Mouse (Mus musculus): Measurements from ENCODE around the gene Tmem164. TPM values are rescaled to one million over a fixed set of nuclear protein-coding genes. Genes with fewer than 3 reads are reported as not detected.

The Tmem164 gene
- polyA plus RNA-seq, 1 experiment from 2014 or later = 20.8 TPM

DNA sequence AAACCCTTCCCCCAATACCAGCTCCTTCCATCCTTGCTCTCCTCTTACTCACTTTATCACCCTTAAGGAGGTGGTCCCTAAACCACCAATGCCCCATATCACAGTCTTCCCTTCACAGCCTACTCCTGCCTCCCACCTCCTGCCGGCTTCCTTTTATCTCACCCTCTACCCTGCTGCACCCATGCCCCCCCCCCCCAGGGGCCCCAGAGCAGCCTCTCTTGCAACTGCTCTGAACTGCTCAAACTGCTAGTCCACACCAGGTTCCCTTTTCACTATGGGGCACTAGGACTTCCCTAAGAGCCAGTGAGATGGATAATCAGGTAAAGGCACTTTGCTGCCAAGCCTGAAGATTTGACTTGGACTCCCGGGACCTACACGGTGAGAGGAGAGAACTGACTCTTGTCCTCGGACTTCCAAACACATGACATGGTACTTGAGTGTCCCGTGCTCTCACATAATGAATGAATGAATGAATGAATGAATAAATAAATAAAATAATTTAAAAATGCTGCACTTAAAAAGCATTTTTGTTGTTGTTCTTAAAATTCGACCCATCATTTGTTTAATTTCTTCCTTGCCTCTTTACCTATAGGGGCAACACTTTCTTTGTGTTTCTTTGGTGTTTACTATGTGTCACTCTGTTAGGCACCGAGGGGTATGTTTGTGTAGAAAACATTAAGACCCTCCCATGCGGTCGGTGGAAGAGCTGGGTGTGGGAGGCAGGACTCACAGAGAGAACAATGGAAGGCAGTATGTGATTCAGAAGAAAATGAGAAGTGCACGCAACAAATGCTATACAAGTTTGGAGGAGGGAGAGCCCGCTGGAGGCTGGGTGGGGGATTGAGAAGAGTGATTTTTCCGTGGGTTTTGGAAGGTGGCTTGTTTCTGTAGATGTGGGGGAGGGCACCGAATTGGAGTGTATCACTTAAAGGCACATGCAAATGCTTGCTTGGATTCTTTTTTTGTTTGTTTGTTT lies 2.4 kb upstream of the Tmem164 start:
- no peaks in the 10 kb centered on the region for H3K36me3 ChIP-seq (replicated peaks)
- peaks cover 50% of the 10 kb centered on the region for H3K4me1 ChIP-seq (replicated peaks)
- peak; percentile 19 for ATAC-seq (ENCODE audit: insufficient read depth)
- peak overlapping the region; percentile 84 for H3K27ac ChIP-seq (replicated peaks)
- H3K27me3 ChIP-seq = no peaks in the 10 kb centered on the region
- peak overlapping the region; percentile 82 for H3K4me2 ChIP-seq
- H3K4me3 ChIP-seq (replicated peaks) = peak overlapping the region; percentile 3; the same call in 1 of the 2 replicates
- H3K9ac ChIP-seq = 0 out of 2 replicates have a peak overlapping the region, but pooled peaks have one; percentile 6
- H3K9me3 ChIP-seq (replicated peaks) = no peaks in the 10 kb centered on the region
- WGBS (ENCODE audit: insufficient replicate concordance) = 25% methylated on average over 13 of the region's 13 CpGs

DNA sequence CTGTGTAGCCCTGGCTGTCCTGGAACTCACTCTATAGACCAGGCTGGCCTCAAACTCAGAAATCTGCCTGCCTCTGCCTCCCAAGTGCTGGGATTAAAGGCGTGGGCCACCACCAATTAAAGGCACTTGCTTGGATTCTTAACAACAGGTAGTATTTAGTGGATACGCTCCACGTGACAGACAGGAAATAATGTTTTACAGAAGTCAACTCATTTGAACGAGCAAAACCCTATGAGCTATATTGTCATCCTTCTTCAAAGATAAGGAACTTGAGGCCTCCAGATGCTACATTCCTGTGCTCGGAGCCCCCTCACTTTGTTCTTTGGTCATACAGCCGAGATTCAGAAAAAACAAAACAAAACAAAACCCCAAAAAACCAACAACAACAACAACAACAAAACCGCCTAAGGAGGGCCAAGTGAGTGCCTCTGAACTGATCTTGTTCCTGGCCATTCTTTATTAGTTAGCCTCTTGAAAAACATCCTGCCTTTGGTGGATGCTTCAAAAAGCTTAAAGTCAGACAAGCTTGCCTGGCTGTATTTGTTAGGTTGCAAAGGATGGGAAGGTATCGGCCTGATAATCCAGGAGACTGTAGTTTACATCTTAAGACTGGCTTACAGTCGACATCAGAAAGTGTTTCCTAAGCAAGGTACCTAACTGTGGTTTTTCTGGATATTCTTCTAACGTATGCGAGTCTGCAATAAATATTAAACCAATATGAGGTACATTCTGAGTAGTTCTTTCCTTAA lies 1.5 kb upstream of the Tmem164 start:
- WGBS (ENCODE audit: insufficient replicate concordance) = 18% methylated on average over 11 of the region's 11 CpGs
- Histone ChIP-seq H3K27ac (replicated peaks) (peak overlapping the region; percentile 84), H3K9ac (peak overlapping the region; percentile 64; the same call in 1 of the 2 replicates), H3K27me3 (no peaks in the 10 kb centered on the region), H3K9me3 (replicated peaks) (no peaks in the 10 kb centered on the region), H3K4me2 (peak overlapping the region; percentile 82), H3K36me3 (replicated peaks) (no peaks in the 10 kb centered on the region), H3K4me1 (replicated peaks) (peaks cover 58% of the 10 kb centered on the region), H3K4me3 (replicated peaks) (peak overlapping the region; percentile 75)
- no peak for ATAC-seq (ENCODE audit: insufficient read depth)

DNA sequence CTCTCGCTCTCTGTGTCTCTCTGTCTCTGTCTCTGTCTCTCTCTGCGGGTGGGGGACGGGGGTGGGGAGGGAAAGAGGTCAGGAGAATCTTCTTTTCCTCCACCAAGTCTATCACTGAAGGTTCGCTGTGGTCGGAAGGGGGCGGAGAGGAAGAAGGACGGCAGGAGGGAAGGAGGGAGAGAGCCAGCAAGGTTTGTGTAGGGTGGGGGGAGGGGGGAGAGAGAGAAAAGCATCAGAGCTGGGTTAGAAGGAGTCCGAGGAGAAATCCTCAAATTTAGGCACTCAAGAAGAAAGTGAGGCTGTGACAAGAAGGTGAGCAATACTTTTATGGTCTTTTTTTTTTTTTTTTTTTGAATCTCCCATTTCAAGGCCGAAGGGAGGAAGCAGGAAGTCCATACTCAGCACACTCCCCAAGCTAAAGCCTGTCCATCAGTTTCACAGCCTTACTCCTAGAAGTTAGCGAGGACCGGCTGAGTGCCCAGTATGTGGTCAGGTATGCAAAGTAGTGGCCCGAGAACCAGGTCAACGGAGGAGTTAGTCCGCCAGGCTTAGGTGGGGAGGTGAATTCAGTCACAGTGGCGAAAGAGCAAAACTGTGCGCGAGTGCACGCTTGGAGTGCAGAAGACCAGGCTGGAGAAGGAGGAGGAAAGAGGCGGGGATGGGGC lies 683 bp upstream of the Tmem164 start:
- ATAC-seq (ENCODE audit: insufficient read depth) = no peak; the same call in 1 of the 2 replicates
- peak overlapping the region; percentile 82 for H3K4me2 ChIP-seq
- H3K9ac ChIP-seq = peak overlapping the region; percentile 64
- H3K4me3 ChIP-seq (replicated peaks) = peak overlapping the region; percentile 75
- no peaks in the 10 kb centered on the region for H3K36me3 ChIP-seq (replicated peaks)
- peaks cover 65% of the 10 kb centered on the region for H3K4me1 ChIP-seq (replicated peaks)
- WGBS (ENCODE audit: insufficient replicate concordance) = 11% methylated on average over 19 of the region's 19 CpGs
- H3K9me3 ChIP-seq (replicated peaks) = no peaks in the 10 kb centered on the region
- no peaks in the 10 kb centered on the region for H3K27me3 ChIP-seq
- H3K27ac ChIP-seq (replicated peaks) = peak overlapping the region; percentile 84

DNA sequence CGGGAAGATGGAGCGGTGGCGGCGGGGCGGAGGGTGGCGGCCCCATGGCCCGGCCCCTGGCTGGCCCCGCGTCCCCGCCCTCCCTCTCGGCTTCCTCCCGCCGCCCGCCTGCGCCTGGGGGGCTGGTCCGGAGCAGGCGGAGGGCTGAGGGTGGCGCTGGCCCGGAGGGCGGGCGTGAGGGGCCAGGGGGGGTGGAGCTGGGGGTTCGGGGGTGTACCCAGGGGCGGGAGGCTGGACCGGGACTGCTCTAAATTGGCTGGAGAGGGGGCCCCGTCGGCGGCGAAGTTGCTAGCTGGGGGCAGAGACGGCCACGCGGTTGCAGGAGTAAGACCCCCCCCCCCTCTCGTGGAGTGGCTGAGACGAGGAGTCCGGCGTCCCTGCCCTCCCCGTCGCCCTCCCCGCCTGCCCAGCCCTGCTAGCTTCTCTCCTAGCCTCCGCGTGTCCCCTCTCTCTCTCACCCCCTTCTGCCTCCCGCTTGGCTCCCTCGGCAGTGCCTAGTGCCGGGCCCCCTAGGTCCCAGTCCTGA lies 473 bp downstream of the Tmem164 start:
- 16% methylated on average over 18 of the region's 43 CpGs for WGBS (ENCODE audit: insufficient replicate concordance)
- no peaks in the 10 kb centered on the region for H3K36me3 ChIP-seq (replicated peaks)
- H3K4me3 ChIP-seq (replicated peaks) = peak overlapping the region; percentile 75
- H3K9me3 ChIP-seq (replicated peaks) = no peaks in the 10 kb centered on the region
- H3K27me3 ChIP-seq = no peaks in the 10 kb centered on the region
- H3K27ac ChIP-seq (replicated peaks) = peak overlapping the region; percentile 84
- H3K4me1 ChIP-seq (replicated peaks) = peaks cover 65% of the 10 kb centered on the region
- ATAC-seq (ENCODE audit: insufficient read depth) = peak; percentile 86
- peak overlapping the region; percentile 82 for H3K4me2 ChIP-seq
- peak overlapping the region; percentile 64 for H3K9ac ChIP-seq

DNA sequence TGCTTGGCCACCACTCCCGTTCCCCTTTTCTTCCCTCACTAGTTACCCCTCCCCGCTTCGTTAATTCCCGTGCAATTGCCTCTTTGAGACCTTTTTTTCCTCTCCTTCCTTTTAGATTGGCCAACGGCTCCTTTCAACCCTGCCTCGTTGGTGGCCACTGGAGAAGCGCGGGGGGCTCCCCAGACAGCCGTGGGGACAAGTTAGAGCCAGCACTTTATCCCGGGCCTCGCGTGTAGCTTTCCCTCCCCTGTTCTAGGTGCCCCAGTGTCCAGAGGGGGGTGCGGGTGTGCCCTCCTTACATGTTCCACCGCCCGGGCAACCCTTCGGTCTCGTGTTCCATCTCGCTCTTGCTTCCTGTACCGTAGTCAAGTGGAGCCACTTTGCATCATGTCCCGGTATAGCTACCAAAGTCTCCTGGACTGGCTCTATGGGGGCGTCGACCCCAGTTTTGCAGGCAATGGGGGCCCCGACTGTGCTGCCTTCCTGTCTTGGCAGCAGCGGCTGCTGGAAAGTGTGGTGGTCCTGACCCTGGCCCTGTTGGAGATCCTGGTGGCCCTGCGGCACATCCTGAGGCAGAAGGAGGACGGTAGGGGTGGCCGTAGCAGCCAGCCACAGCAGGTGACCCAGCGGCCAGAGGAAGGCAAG lies 1.1 kb downstream of the Tmem164 start:
- no peak for ATAC-seq (ENCODE audit: insufficient read depth)
- peaks cover 59% of the 10 kb centered on the region for H3K4me1 ChIP-seq (replicated peaks)
- 11% methylated on average over 28 of the region's 28 CpGs for WGBS (ENCODE audit: insufficient replicate concordance)

DNA sequence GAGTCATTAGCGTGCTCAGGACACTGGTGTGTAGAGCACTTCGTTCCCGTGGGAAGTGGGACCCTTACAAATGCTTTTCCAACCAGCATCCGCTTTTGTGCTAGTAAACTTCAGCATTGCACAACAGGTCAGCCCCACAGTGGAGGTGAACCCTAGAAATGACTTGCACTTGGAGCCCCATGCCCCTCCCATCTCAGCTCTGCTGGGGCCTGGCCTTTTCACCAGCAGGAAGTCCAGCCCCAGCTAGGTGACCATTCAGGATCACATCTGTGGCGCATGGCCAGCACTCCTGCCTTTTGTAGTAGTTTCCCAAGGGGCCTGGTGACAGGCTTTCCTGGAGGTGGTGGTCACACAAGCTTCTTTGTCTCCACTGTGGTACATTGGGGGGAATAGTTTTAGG lies 1.8 kb downstream of the Tmem164 start:
- H3K4me1 ChIP-seq (replicated peaks) = peaks cover 55% of the 10 kb centered on the region
- no peak for ATAC-seq (ENCODE audit: insufficient read depth)
- 34% methylated on average over 5 of the region's 5 CpGs for WGBS (ENCODE audit: insufficient replicate concordance)
- no peaks in the 10 kb centered on the region for H3K9me3 ChIP-seq (replicated peaks)
- peak overlapping the region; percentile 64 for H3K9ac ChIP-seq
- H3K27ac ChIP-seq (replicated peaks) = peak overlapping the region; percentile 84
- H3K4me3 ChIP-seq (replicated peaks) = peak overlapping the region; percentile 75
- no peaks in the 10 kb centered on the region for H3K27me3 ChIP-seq
- no peaks in the 10 kb centered on the region for H3K36me3 ChIP-seq (replicated peaks)
- peak overlapping the region; percentile 82 for H3K4me2 ChIP-seq

More for the DNA sequence above, 1.1 kb downstream of the Tmem164 start:
- Histone ChIP-seq H3K9me3 (replicated peaks) (no peaks in the 10 kb centered on the region), H3K4me3 (replicated peaks) (peak overlapping the region; percentile 75), H3K27ac (replicated peaks) (peak overlapping the region; percentile 84), H3K36me3 (replicated peaks) (no peaks in the 10 kb centered on the region), H3K9ac (peak overlapping the region; percentile 64), H3K4me2 (peak overlapping the region; percentile 82), H3K27me3 (no peaks in the 10 kb centered on the region)

DNA sequence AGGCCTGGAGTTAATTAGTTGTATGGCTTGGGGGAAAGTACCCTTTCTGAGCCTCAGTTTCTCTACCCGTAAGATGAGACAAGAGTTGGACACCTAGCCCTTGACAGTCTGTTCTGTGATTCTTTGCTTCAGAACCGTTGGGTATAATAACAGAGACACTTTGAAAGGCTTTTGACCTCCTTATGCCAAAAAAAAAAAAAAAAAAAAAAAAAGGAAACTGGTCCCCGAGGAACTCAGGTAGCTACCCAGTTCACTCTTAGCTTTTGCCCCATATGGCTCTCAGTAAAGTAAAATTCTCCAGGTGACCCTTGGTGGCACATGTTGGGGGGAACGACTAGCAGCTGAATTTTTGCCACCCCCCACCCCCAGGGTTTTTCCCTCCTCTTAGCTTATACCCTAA lies 3.5 kb downstream of the Tmem164 start:
- WGBS (ENCODE audit: insufficient replicate concordance) = 35% methylated on average over 4 of the region's 4 CpGs
- H3K4me1 ChIP-seq (replicated peaks) = peaks cover 39% of the 10 kb centered on the region
- no peaks in the 10 kb centered on the region for H3K9me3 ChIP-seq (replicated peaks)
- H3K4me2 ChIP-seq = peak overlapping the region; percentile 82
- no peaks in the 10 kb centered on the region for H3K27me3 ChIP-seq
- ATAC-seq (ENCODE audit: insufficient read depth) = no peak
- no peak overlapping the region for H3K27ac ChIP-seq (replicated peaks)
- H3K9ac ChIP-seq = no peak overlapping the region
- no peaks in the 10 kb centered on the region for H3K36me3 ChIP-seq (replicated peaks)
- no peak overlapping the region for H3K4me3 ChIP-seq (replicated peaks)

GRCm38 (mm10) chrX:142685676-142686075 lies 4.5 kb downstream of the Tmem164 start:
- Histone ChIP-seq H3K27me3 (no peaks in the 10 kb centered on the region), H3K4me3 (replicated peaks) (no peak overlapping the region), H3K4me2 (no peak overlapping the region), H3K4me1 (replicated peaks) (peaks cover 32% of the 10 kb centered on the region), H3K36me3 (replicated peaks) (0 out of 2 replicates have a peak, but pooled peaks cover 4% of the 10 kb centered on the region), H3K27ac (replicated peaks) (no peak overlapping the region), H3K9ac (no peak overlapping the region), H3K9me3 (replicated peaks) (no peaks in the 10 kb centered on the region)
- 68% methylated on average over 6 of the region's 6 CpGs for WGBS (ENCODE audit: insufficient replicate concordance)
- ATAC-seq (ENCODE audit: insufficient read depth) = no peak

- ATAC-seq (ENCODE audit: insufficient read depth) = no peak
- no peak overlapping the region for H3K9ac ChIP-seq
- H3K27ac ChIP-seq (replicated peaks) = no peak overlapping the region
- H3K36me3 ChIP-seq (replicated peaks) = peaks cover 11% of the 10 kb centered on the region; the same call in 1 of the 2 replicates
- H3K27me3 ChIP-seq = no peaks in the 10 kb centered on the region
- WGBS (ENCODE audit: insufficient replicate concordance) = 81% methylated on average over 9 of the region's 9 CpGs
- no peak overlapping the region for H3K4me2 ChIP-seq
- H3K4me3 ChIP-seq (replicated peaks) = no peak overlapping the region
- H3K4me1 ChIP-seq (replicated peaks) = peaks cover 20% of the 10 kb centered on the region
- no peaks in the 10 kb centered on the region for H3K9me3 ChIP-seq (replicated peaks)
Measured at GRCm38 (mm10) chrX:142688509-142688908, 7.3 kb downstream of the Tmem164 start.

DNA sequence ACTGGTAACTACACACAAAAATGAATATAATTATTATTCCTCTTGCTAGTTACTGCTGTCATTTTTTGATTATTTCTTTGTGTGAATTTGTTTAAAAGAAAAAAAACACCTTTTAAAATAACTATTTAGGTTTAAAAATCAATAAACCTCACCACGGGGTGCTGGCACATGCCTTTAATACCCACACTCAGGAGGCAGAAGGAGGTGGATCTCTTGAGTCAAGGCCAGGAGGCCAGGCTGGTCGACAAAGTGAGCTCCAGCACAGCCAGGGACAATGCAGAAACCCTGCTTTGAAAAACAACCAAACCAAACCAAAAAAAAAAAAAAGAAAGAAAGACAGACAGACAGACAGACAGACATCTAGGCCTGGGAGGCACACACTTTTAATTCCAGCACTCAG lies 12.1 kb downstream of the Tmem164 start:
- H3K9me3 ChIP-seq (replicated peaks) = no peaks in the 10 kb centered on the region
- H3K27ac ChIP-seq (replicated peaks) = no peak overlapping the region
- WGBS (ENCODE audit: insufficient replicate concordance) = 52% methylated on average over 2 of the region's 2 CpGs
- H3K9ac ChIP-seq = no peak overlapping the region
- no peak for ATAC-seq (ENCODE audit: insufficient read depth)
- H3K4me2 ChIP-seq = no peak overlapping the region
- H3K4me3 ChIP-seq (replicated peaks) = no peak overlapping the region
- H3K4me1 ChIP-seq (replicated peaks) = no peaks in the 10 kb centered on the region; the same call in 1 of the 2 replicates
- H3K36me3 ChIP-seq (replicated peaks) = peaks cover 28% of the 10 kb centered on the region; the same call in 1 of the 2 replicates
- no peaks in the 10 kb centered on the region for H3K27me3 ChIP-seq
